Mouse (Mus musculus) kidney, embryonic 14.5 days (tissue): ENCODE data around the gene Ccdc54. TPM values are rescaled to one million over a fixed set of nuclear protein-coding genes. Genes with fewer than 3 reads are reported as not detected.

Experiments
- ATAC-seq: fragments of 200-750 bp; cut with Nextera tagmentation; 2 replicates; pipeline ENCODE4 v1.8.0; 2017; ENCODE audit warnings: moderate number of reproducible peaks, mild to moderate bottlenecking, moderate TSS enrichment, moderate library complexity; ENCODE audit not compliant: low FRiP score, low TSS enrichment
- H3K27ac ChIP-seq: fragments of 300-500 bp; sonication (generic); 2 replicates; pipeline ENCODE4 v1.5.1; 2014; ENCODE audit warnings: low read depth, mild to moderate bottlenecking, low read length, moderate library complexity, mixed read lengths
- H3K27me3 ChIP-seq: fragments of 300-500 bp; sonication (generic); 2 replicates; pipeline ENCODE4 v1.6.1; 2014; ENCODE audit warnings: mild to moderate bottlenecking, low read length; ENCODE audit not compliant: control insufficient read depth, insufficient read depth
- H3K36me3 ChIP-seq: fragments of 300-500 bp; sonication (generic); 2 replicates; pipeline ENCODE4 v1.6.1; 2014; ENCODE audit warnings: low read length, mixed read lengths; ENCODE audit not compliant: control insufficient read depth, insufficient read depth
- H3K4me1 ChIP-seq: fragments of 300-500 bp; sonication (generic); 2 replicates; pipeline ENCODE4 v1.6.1; 2014; ENCODE audit warnings: low read length, mixed read lengths; ENCODE audit not compliant: control insufficient read depth, insufficient read depth
- H3K4me2 ChIP-seq: fragments of 300-500 bp; sonication (generic); replicated peaks from 2 replicates; pipeline ENCODE4 v1.6.1; 2014; ENCODE audit warnings: low read depth, mild to moderate bottlenecking, low read length
- H3K4me3 ChIP-seq: fragments of 300-500 bp; sonication (generic); 2 replicates; pipeline ENCODE4 v1.5.1; 2014; ENCODE audit warnings: mild to moderate bottlenecking, low read length
- H3K9ac ChIP-seq: fragments of 300-500 bp; sonication (generic); 2 replicates; pipeline ENCODE4 v1.6.1; 2014; ENCODE audit warnings: low read depth, mild to moderate bottlenecking, low read length, moderate library complexity
- H3K9me3 ChIP-seq: fragments of 300-500 bp; sonication (generic); 2 replicates; pipeline ENCODE4 v1.6.1; 2016; ENCODE audit warnings: low read length; ENCODE audit not compliant: control insufficient read depth
- WGBS: fragments of 180-500 bp; shearing (Covaris S2); extraction: QIAGEN DNeasy Blood & Tissue Kit; methylation state at CpG from one replicate; pipeline ENCODE4 v1.1.7; 2014; 5-methylcytosine and 5-hydroxymethylcytosine counted together
- polyA plus RNA-seq: library from polyadenylated mRNA; unstranded; fragments of >200 nt; fragmentation: Nextera tagmentation; extraction: Ambion mirVana; gene quantifications from 2 replicates; pipeline ENCODE4 v1.2.1, GENCODE M21; 2014

The Ccdc54 gene
- polyA plus RNA-seq, 1 experiment from 2014 or later = not detected

DNA sequence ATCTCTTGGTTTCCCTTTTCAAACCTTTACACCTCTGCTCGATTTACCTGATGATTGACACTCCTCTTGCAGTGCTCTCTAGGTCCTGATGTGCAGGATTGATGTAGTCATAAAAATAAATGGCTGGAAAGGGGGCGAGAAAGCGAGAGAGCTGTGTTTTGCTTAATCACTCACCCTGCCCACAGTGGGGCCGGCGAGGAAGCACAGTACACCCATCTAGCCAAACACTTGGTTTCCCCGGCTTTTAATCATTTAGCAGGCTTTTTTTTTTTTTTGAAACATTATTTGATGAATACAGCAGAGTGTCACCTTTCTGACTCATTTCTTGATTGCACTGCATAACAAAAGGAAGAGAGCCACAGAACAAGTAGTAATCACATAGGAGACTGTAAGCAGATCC, 5.7 kb upstream of the Ccdc54 start:
- no peaks in the 10 kb centered on the region for H3K9me3 ChIP-seq
- no peaks in the 10 kb centered on the region for H3K36me3 ChIP-seq
- no peak overlapping the region for H3K27ac ChIP-seq
- WGBS = 23% methylated on average over 6 of the region's 6 CpGs
- H3K4me3 ChIP-seq = no peak overlapping the region
- no peak overlapping the region for H3K4me2 ChIP-seq
- no peak for ATAC-seq
- H3K9ac ChIP-seq = no peak overlapping the region
- no peaks in the 10 kb centered on the region for H3K27me3 ChIP-seq
- H3K4me1 ChIP-seq = no peaks in the 10 kb centered on the region

DNA sequence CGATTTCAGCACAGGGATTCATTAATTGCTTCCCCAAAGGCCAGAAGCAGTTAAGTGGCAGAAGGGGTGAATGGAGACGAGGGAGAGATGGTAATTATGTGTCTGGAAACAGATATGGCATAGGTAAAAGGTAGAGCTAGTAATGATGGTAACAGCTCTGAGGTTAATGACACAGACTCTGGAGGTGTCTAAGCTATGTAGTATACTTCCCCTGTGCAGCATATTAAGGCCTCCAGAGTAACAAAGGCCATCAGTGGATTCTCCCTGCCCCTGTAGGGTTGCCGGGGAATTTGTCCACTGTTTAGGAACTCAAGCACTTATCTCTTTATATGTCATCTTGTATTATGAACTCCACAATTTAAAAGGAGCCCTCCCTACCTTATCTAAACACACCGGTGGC, 5.2 kb upstream of the Ccdc54 start:
- Histone ChIP-seq H3K4me2 (no peak overlapping the region), H3K9ac (no peak overlapping the region), H3K27ac (no peak overlapping the region), H3K27me3 (no peaks in the 10 kb centered on the region), H3K9me3 (no peaks in the 10 kb centered on the region), H3K4me3 (no peak overlapping the region), H3K36me3 (no peaks in the 10 kb centered on the region), H3K4me1 (no peaks in the 10 kb centered on the region)
- 44% methylated on average over 4 of the region's 4 CpGs for WGBS
- no peak for ATAC-seq

DNA sequence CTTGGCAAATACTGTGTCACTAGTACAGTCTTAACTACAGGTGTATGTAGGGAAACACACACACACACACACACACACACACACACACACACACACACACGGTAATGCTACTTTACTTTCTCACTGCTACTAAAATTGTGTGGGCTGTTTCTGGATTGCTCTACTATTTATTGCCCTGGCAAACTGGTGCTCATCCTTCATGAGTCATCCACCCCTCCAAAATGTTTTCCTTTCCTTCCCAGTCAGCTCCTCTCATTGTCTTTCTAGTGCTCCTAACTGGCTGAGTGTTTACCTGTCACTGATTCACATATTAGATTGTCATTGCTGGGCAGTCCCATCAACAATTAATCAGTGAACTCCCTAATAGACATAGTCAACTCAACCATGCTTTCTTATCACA, 3.9 kb upstream of the Ccdc54 start:
- H3K4me2 ChIP-seq = no peak overlapping the region
- 50% methylated on average over 1 of the region's 1 CpGs for WGBS
- no peaks in the 10 kb centered on the region for H3K36me3 ChIP-seq
- H3K9ac ChIP-seq = no peak overlapping the region
- H3K9me3 ChIP-seq = no peaks in the 10 kb centered on the region
- no peak overlapping the region for H3K4me3 ChIP-seq
- H3K27ac ChIP-seq = no peak overlapping the region
- no peaks in the 10 kb centered on the region for H3K27me3 ChIP-seq
- ATAC-seq = no peak
- H3K4me1 ChIP-seq = no peaks in the 10 kb centered on the region

DNA sequence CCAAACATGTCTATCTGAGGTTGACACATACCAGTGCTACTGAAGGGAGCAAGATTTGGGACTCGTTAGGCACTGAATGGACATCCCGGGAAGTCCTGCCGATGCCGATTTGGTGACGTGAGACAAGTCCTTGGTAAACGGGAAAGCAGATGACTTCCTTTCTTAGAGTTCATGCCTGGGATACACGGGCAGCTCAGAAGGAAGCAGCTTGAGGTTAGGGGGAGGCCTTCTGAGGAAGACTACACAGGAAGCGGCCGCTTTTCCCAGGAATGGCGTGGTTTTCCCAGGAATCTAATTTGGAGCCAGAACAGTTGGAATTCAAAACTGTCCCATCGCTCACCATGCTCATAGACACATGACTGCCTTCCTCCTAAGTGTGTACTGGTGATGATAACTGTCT, 2.4 kb upstream of the Ccdc54 start:
- Histone ChIP-seq H3K9me3 (no peaks in the 10 kb centered on the region), H3K36me3 (no peaks in the 10 kb centered on the region), H3K4me2 (no peak overlapping the region), H3K27ac (no peak overlapping the region), H3K4me1 (no peaks in the 10 kb centered on the region), H3K4me3 (no peak overlapping the region), H3K9ac (no peak overlapping the region), H3K27me3 (no peaks in the 10 kb centered on the region)
- WGBS = 81% methylated on average over 11 of the region's 11 CpGs
- no peak for ATAC-seq

DNA sequence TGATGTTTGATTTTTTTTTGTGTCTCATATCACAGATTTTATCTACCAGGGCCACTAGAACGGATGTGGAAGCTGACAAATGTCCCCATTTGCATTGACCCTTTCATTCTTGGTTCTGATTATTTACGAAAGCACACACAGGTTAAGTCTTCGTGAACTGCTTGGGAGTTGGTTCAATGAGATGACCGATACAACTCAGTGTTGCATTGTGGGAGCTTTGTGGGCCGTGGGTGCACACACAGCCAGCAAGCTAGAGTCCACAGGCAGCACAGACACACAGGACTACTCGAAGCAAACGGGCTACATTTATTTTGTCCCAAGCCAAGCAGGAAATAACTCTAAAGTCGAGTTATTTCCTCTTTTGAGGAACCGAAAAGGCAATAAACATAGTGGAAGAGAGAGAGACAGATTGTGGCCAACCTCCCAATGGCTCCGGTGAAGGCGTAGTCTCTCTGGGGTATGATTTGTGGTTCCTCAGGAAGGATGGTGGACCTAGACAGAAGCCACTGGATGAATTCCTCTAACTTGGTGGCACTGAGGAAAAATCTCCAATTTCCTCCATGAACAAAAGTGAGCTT, 1.3 kb downstream of the Ccdc54 start:
- Histone ChIP-seq H3K9me3 (no peaks in the 10 kb centered on the region), H3K27me3 (no peaks in the 10 kb centered on the region), H3K36me3 (no peaks in the 10 kb centered on the region), H3K4me2 (no peak overlapping the region), H3K27ac (no peak overlapping the region), H3K9ac (no peak overlapping the region), H3K4me1 (no peaks in the 10 kb centered on the region), H3K4me3 (no peak overlapping the region)
- 63% methylated on average over 11 of the region's 11 CpGs for WGBS
- no peak for ATAC-seq

DNA sequence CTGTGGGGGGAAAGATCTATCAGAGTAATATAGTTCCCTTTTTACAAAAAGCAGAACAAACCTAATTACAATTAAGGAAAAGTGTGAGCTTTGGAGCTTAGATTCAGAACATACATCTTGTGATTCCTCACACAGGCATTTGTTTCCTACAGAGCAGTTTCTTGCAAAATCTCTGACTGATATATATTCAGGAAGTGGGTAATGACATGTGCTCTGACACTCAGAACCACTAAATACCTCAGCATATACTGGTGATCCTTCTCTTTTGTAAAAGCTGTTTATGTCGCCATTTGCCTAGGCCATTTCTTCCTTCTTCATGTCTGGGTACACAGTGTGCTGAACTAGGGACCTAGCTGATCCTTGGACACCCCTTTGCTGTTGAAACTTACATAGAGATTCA, 2.8 kb downstream of the Ccdc54 start:
- no peaks in the 10 kb centered on the region for H3K36me3 ChIP-seq
- H3K4me3 ChIP-seq = no peak overlapping the region
- no peaks in the 10 kb centered on the region for H3K27me3 ChIP-seq
- no peak overlapping the region for H3K4me2 ChIP-seq
- H3K9me3 ChIP-seq = no peaks in the 10 kb centered on the region
- no peaks in the 10 kb centered on the region for H3K4me1 ChIP-seq
- 74% methylated on average over 1 of the region's 1 CpGs for WGBS
- H3K9ac ChIP-seq = no peak overlapping the region
- H3K27ac ChIP-seq = no peak overlapping the region
- ATAC-seq = no peak

DNA sequence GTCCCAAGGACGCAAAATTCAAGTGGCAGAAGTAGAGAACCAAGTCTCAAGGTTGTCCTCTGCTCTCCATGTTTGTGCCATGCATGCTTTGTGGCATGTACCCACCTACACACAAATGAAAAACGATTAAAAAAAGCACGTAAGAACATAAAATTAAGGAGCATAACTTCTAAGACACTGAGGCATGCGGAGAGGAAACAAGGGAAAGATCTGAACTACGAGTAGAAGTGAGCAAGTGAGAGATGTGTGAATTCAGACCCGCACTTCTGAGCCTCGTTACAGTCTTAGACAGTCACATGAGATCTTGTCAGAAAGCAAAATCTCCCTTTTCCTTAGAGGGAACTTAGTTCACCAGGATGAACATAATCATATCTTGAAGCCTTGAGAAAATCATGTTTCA, 3.8 kb downstream of the Ccdc54 start:
- H3K4me2 ChIP-seq = no peak overlapping the region
- H3K4me1 ChIP-seq = no peaks in the 10 kb centered on the region
- no peak overlapping the region for H3K27ac ChIP-seq
- no peaks in the 10 kb centered on the region for H3K9me3 ChIP-seq
- H3K4me3 ChIP-seq = no peak overlapping the region
- no peak overlapping the region for H3K9ac ChIP-seq
- H3K36me3 ChIP-seq = no peaks in the 10 kb centered on the region
- WGBS = 90% methylated on average over 7 of the region's 7 CpGs
- H3K27me3 ChIP-seq = no peaks in the 10 kb centered on the region
- ATAC-seq = no peak

DNA sequence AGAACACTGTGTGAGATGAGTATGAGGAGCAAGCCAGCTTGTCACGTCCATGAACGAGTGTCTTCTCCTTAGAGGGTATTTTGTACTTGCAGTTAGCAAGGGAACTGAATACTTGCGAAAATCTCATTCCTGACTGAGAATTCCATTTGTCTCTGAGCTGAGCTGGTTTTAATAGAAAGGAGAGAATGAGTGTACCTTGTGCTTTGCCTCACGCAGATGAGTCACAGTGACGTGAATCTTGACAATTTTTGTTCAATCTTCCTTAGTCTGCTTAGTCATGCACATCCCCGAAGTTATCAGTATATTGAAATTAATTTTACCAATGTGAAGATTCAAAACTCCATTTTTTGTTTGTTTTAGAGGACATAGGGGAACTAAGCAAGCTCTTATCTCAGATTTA, 12.6 kb downstream of the Ccdc54 start:
- H3K27me3 ChIP-seq = no peaks in the 10 kb centered on the region
- no peaks in the 10 kb centered on the region for H3K4me1 ChIP-seq
- no peak overlapping the region for H3K27ac ChIP-seq
- H3K9me3 ChIP-seq = no peaks in the 10 kb centered on the region
- H3K9ac ChIP-seq = no peak overlapping the region
- H3K4me2 ChIP-seq = no peak overlapping the region
- ATAC-seq = no peak
- no peaks in the 10 kb centered on the region for H3K36me3 ChIP-seq
- no peak overlapping the region for H3K4me3 ChIP-seq
- WGBS = 86% methylated on average over 6 of the region's 6 CpGs

DNA sequence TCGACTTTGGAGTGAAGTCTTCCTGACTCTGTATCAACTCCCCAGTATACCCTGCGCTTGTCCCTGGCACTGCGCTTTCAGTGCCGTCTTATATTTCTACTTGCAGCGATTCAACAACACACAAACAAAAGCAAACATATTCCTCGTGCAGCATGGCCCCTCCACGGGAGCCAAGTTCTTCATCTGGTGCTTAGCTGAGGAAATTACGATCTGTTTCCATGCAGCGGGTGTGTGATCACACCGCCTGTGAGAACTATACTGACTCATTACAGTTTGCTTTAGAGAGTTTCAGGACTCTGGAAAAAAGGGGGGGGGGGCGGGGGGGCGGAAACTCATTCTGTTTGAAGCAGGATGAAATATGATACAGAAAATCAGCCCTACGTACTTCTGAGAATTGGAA, 18.4 kb downstream of the Ccdc54 start:
- H3K36me3 ChIP-seq = no peaks in the 10 kb centered on the region
- H3K4me3 ChIP-seq = no peak overlapping the region
- no peak overlapping the region for H3K9ac ChIP-seq
- WGBS = 61% methylated on average over 13 of the region's 13 CpGs
- H3K27me3 ChIP-seq = no peaks in the 10 kb centered on the region
- H3K4me1 ChIP-seq = no peaks in the 10 kb centered on the region
- no peaks in the 10 kb centered on the region for H3K9me3 ChIP-seq
- no peak overlapping the region for H3K4me2 ChIP-seq
- ATAC-seq = no peak
- no peak overlapping the region for H3K27ac ChIP-seq
